15 mouse cellular contexts compared by ENCODE assay signal in the genomic region with DNA sequence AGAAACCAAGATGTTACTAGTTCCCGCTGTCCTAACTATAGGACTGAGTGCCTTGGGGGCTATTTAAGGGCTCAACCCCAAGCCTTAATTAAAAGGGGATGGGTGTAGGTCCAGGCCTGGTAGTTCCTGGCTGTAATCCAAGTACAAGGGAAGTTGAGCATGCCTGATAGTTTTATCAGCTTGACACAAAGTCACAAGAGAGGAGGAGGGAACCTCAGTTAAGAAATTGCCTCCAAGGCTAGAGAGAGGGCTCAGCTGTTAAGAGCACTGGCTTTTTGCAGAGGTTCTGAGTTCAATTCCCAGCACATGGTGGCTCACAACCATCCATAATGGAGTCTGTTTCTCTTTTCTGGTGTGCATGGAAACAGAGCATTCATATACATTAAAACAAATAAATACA.
DNase-seq lines count a peak whose midpoint lies in the region; ATAC-seq and TF ChIP-seq lines count a peak whose summit lies in the region.
"Had no signal": no experiment of that assay in that cellular context is flagged by ENCODE, and none has a peak within 500 bp of the region (broad histone marks: within the 10 kb centered on the region; RNA-seq: fewer than 3 reads in every experiment).

No protein-coding gene starts in this region.

- peak in 1 of 2 experiments; percentile 36 for DNase-seq in heart, adult 2 months
- no peak for DNase-seq in heart, postnatal 25 days (ENCODE audit: low spot score)
- DNase-seq in stomach, postnatal 0 days (ENCODE audit: low spot score), result no peak
- no peak for DNase-seq in gastrocnemius, adult 18-20 months (ENCODE audit: low spot score)
- no peak for DNase-seq in thymus, postnatal 0 days (ENCODE audit: low spot score)
- DNase-seq: adrenal gland, postnatal 25 days; forebrain, postnatal 0 days; kidney, postnatal 14 days; right cerebral cortex, adult 18-20 months; thymus, adult 2 months had no signal

- peaks cover 5% of the 10 kb centered on the region for H3K79me2 ChIP-seq in heart, adult 2 months (replicated peaks; ENCODE audit: control insufficient read depth, insufficient read depth, low read length)

- no peak for TF ChIP-seq EP300 in heart, adult 2 months (IDR thresholded peaks at IDR 0.05; ENCODE audit: insufficient read depth, low read depth, low read length)
- TF ChIP-seq EP300 in stomach, postnatal 0 days (optimal IDR thresholded peaks at IDR 0.05), result no peak

- TF ChIP-seq POLR2A in heart, adult 2 months (IDR thresholded peaks at IDR 0.05; ENCODE audit: insufficient read depth, low read depth, low read length), result no peak

- H3K4me3 ChIP-seq in heart, adult 2 months, result no peak overlapping the region
- H3K4me3 ChIP-seq in stomach, embryonic 15.5 days (replicated peaks), result no peak overlapping the region
- no peak overlapping the region for H3K4me3 ChIP-seq in stomach, postnatal 0 days (ENCODE audit: low read depth, low read length)
- H3K4me3 ChIP-seq in heart, embryonic 16.5 days (ENCODE audit: low read length), result no peak overlapping the region
- H3K4me3 ChIP-seq: erythroblast, embryonic 14.5 days; midbrain, embryonic 10.5 days had no signal

- no peaks in the 10 kb centered on the region for H3K27me3 ChIP-seq in heart, adult 2 months (ENCODE audit: control insufficient read depth, insufficient read depth, low read length)
- no peaks in the 10 kb centered on the region for H3K27me3 ChIP-seq in stomach, embryonic 15.5 days (replicated peaks)
- H3K27me3 ChIP-seq in stomach, postnatal 0 days (ENCODE audit: control insufficient read depth, insufficient read depth, low read length), result no peaks in the 10 kb centered on the region
- H3K27me3 ChIP-seq in heart, embryonic 16.5 days (ENCODE audit: control insufficient read depth, insufficient read depth, low read length), result no peaks in the 10 kb centered on the region

- 0 out of 2 replicates have a peak, but pooled peaks have one; percentile 28 for ATAC-seq in stomach, embryonic 15.5 days (ENCODE audit: insufficient read depth, low FRiP score, low read depth)
- ATAC-seq in stomach, postnatal 0 days (ENCODE audit: low FRiP score, low TSS enrichment), result no peak
- peak; percentile 73 for ATAC-seq in heart, embryonic 16.5 days (replicated peaks; ENCODE audit: extremely low read depth, insufficient read depth, low FRiP score)
- peak; percentile 82 for ATAC-seq in megakaryocyte-erythroid progenitor cell, adult 5-6 weeks (replicated peaks; ENCODE audit: low FRiP score, low TSS enrichment, poor library complexity, severe bottlenecking)
- ATAC-seq: forebrain, postnatal 0 days had no signal

- WGBS in heart, adult 2 months, result 35% methylated on average over 1 of the region's 1 CpGs
- WGBS in stomach, embryonic 15.5 days, result 80% methylated on average over 1 of the region's 1 CpGs
- WGBS in stomach, postnatal 0 days, result 91% methylated on average over 1 of the region's 1 CpGs
- 48% methylated on average over 1 of the region's 1 CpGs for WGBS in heart, embryonic 16.5 days

- intact Hi-C loops in heart, adult 2 months (cut with DNase I), result loop anchor here (5.0 kb wide), 1 partner anchor 35 kb away; no protein-coding TSS in a partner anchor
- intact Hi-C loops in heart, postnatal 25 days (cut with DNase I), result no loop called here

- H3K9me3 ChIP-seq in stomach, embryonic 15.5 days, result no peaks in the 10 kb centered on the region
- no peaks in the 10 kb centered on the region for H3K9me3 ChIP-seq in stomach, postnatal 0 days (ENCODE audit: control insufficient read depth, low read length)
- no peaks in the 10 kb centered on the region for H3K9me3 ChIP-seq in heart, embryonic 16.5 days (replicated peaks; ENCODE audit: control insufficient read depth, low read length)
- H3K9me3 ChIP-seq: midbrain, embryonic 10.5 days had no signal

- peaks cover 30% of the 10 kb centered on the region for H3K4me1 ChIP-seq in heart, adult 2 months (ENCODE audit: control insufficient read depth, insufficient read depth, low read length)
- peaks cover 6% of the 10 kb centered on the region; the same call in 1 of the 2 replicates for H3K4me1 ChIP-seq in stomach, embryonic 15.5 days
- 0 out of 2 replicates have a peak, but pooled peaks cover 4% of the 10 kb centered on the region for H3K4me1 ChIP-seq in stomach, postnatal 0 days (replicated peaks; ENCODE audit: control insufficient read depth, insufficient read depth)
- H3K4me1 ChIP-seq in heart, embryonic 16.5 days (ENCODE audit: control insufficient read depth, insufficient read depth, low read length), result peaks cover 43% of the 10 kb centered on the region

- no peak overlapping the region for H3K4me2 ChIP-seq in stomach, embryonic 15.5 days
- H3K4me2 ChIP-seq in stomach, postnatal 0 days (replicated peaks; ENCODE audit: low read depth), result no peak overlapping the region
- H3K4me2 ChIP-seq in heart, embryonic 16.5 days (ENCODE audit: low read depth, low read length), result peak overlapping the region; percentile 17; the same call in 1 of the 2 replicates

- no peak overlapping the region for H3K9ac ChIP-seq in heart, adult 2 months (ENCODE audit: low read depth, low read length)
- no peak overlapping the region for H3K9ac ChIP-seq in stomach, embryonic 15.5 days
- H3K9ac ChIP-seq in stomach, postnatal 0 days (ENCODE audit: low read length), result no peak overlapping the region
- H3K9ac ChIP-seq in heart, embryonic 16.5 days (ENCODE audit: low read length), result no peak overlapping the region
- H3K9ac ChIP-seq: forebrain, postnatal 0 days had no signal

- peak overlapping the region; percentile 83 for H3K27ac ChIP-seq in heart, adult 2 months
- H3K27ac ChIP-seq in stomach, embryonic 15.5 days, result no peak overlapping the region
- no peak overlapping the region for H3K27ac ChIP-seq in stomach, postnatal 0 days (replicated peaks)
- peak overlapping the region; percentile 88 for H3K27ac ChIP-seq in heart, embryonic 16.5 days (ENCODE audit: low read length)
- H3K27ac ChIP-seq: midbrain, embryonic 10.5 days had no signal

- TF ChIP-seq CTCF in heart, adult 2 months (IDR thresholded peaks at IDR 0.05), result no peak
- no peak for TF ChIP-seq CTCF in stomach, postnatal 0 days (IDR thresholded peaks at IDR 0.05; ENCODE audit: low read depth)

- peaks cover 7% of the 10 kb centered on the region for H3K36me3 ChIP-seq in heart, adult 2 months (ENCODE audit: control insufficient read depth, insufficient read depth, low read length)
- H3K36me3 ChIP-seq in stomach, embryonic 15.5 days, result no peaks in the 10 kb centered on the region
- H3K36me3 ChIP-seq in stomach, postnatal 0 days (ENCODE audit: control insufficient read depth, insufficient read depth, low read length), result no peaks in the 10 kb centered on the region
- H3K36me3 ChIP-seq in heart, embryonic 16.5 days (ENCODE audit: control insufficient read depth, insufficient read depth), result no peaks in the 10 kb centered on the region
- H3K36me3 ChIP-seq: midbrain, embryonic 10.5 days had no signal

Comparison
In these comparisons a context has a peak if more than half of its experiments do, and no peak if none do; other contexts are left out.
1. H3K27ac ChIP-seq: peak in heart, adult 2 months (single experiment) and heart, embryonic 16.5 days (single experiment); none in stomach, embryonic 15.5 days (single experiment) and stomach, postnatal 0 days (single experiment).